Mouse (Mus musculus) midbrain, postnatal 0 days (tissue): ENCODE results near the gene Hoxa6. TPM values are rescaled to one million over a fixed set of nuclear protein-coding genes. Genes with fewer than 3 reads are reported as not detected.

Experiments
- ATAC-seq: fragments of 200-750 bp; cut with Nextera tagmentation; 2 replicates; pipeline ENCODE4 v1.8.0; 2017; ENCODE audit warnings: moderate number of reproducible peaks, mild to moderate bottlenecking, moderate TSS enrichment, moderate library complexity; ENCODE audit not compliant: low FRiP score
- DNase-seq: peaks from one replicate; pipeline ENCODE4 v3.0.0-alpha.2; 2015; ENCODE audit warnings: low spot score
- H3K27ac ChIP-seq: fragments of 300-500 bp; sonication (generic); 2 replicates; pipeline ENCODE4 v1.5.1; 2014; ENCODE audit warnings: low read depth, mild to moderate bottlenecking, low read length, mixed read lengths
- H3K27me3 ChIP-seq: fragments of 300-500 bp; sonication (generic); 2 replicates; pipeline ENCODE4 v1.6.1; 2014; ENCODE audit warnings: low read length, control low read depth, mixed read lengths; ENCODE audit not compliant: insufficient read depth
- H3K36me3 ChIP-seq: fragments of 300-500 bp; sonication (generic); 2 replicates; pipeline ENCODE4 v1.6.1; 2014; ENCODE audit warnings: low read length, control low read depth, mixed read lengths; ENCODE audit not compliant: insufficient read depth
- H3K4me1 ChIP-seq: fragments of 300-500 bp; sonication (generic); 2 replicates; pipeline ENCODE4 v1.6.1; 2014; ENCODE audit warnings: mild to moderate bottlenecking, control low read depth, antibody characterized with exemption, low read length, mixed read lengths; ENCODE audit not compliant: insufficient read depth
- H3K4me2 ChIP-seq: fragments of 300-500 bp; sonication (generic); 2 replicates; pipeline ENCODE4 v1.6.1; 2014; ENCODE audit warnings: low read depth, mild to moderate bottlenecking, low read length, mixed read lengths; ENCODE audit not compliant: poor library complexity, severe bottlenecking
- H3K4me3 ChIP-seq: fragments of 300-500 bp; sonication (generic); 2 replicates; pipeline ENCODE4 v1.5.1; 2014; ENCODE audit warnings: low read depth, mild to moderate bottlenecking, low read length, moderate library complexity
- H3K9ac ChIP-seq: fragments of 300-500 bp; sonication (generic); replicated peaks from 2 replicates; pipeline ENCODE4 v1.6.1; 2014; ENCODE audit warnings: mild to moderate bottlenecking, low read length, moderate library complexity, mixed read lengths; ENCODE audit not compliant: poor library complexity, severe bottlenecking
- H3K9me3 ChIP-seq: fragments of 300-500 bp; sonication (generic); 2 replicates; pipeline ENCODE4 v1.6.1; 2016; ENCODE audit warnings: low read length, control low read depth
- CTCF ChIP-seq: IDR thresholded peaks from 2 replicates; pipeline ENCODE4 v1.5.1; 2016; ENCODE audit warnings: antibody characterized with exemption, mild to moderate bottlenecking
- WGBS: fragments of 180-500 bp; shearing (Covaris S2); extraction: QIAGEN DNeasy Blood & Tissue Kit; methylation state at CpG from one replicate; pipeline ENCODE4 v1.1.7; 2014; 5-methylcytosine and 5-hydroxymethylcytosine counted together
- polyA plus RNA-seq: library from polyadenylated mRNA; unstranded; fragments of >200 nt; fragmentation: Nextera tagmentation; extraction: Ambion mirVana; gene quantifications from 2 replicates; pipeline ENCODE4 v1.2.1, GENCODE M21; 2015
- total RNA-seq: library from RNA; depleted of rRNA; stranded (reverse); fragments of >200 nt; gene quantifications from 2 replicates; pipeline ENCODE4 v1.2.3, GENCODE M21; 2014

Hoxa6 gene
- total and polyA plus RNA-seq, 2 experiments from 2014 or later = not detected

GRCm38 (mm10) chr6:52185222-52185621 is 23.3 kb downstream of the Hoxa6 start:
- H3K4me2 ChIP-seq = no peak overlapping the region
- H3K36me3 ChIP-seq = no peaks in the 10 kb centered on the region
- peaks cover 97% of the 10 kb centered on the region for H3K27me3 ChIP-seq
- H3K9me3 ChIP-seq = no peaks in the 10 kb centered on the region
- H3K4me1 ChIP-seq = no peaks in the 10 kb centered on the region
- no peak overlapping the region for H3K27ac ChIP-seq
- no peak overlapping the region for H3K9ac ChIP-seq
- ATAC-seq (no peak), DNase-seq (no peak)
- H3K4me3 ChIP-seq = no peak overlapping the region
- WGBS = 2% methylated on average over 19 of the region's 19 CpGs
- no peak for TF ChIP-seq CTCF

- Histone ChIP-seq H3K4me3 (no peak overlapping the region), H3K4me1 (no peaks in the 10 kb centered on the region), H3K27me3 (peaks cover 97% of the 10 kb centered on the region), H3K4me2 (no peak overlapping the region), H3K27ac (no peak overlapping the region), H3K9ac (no peak overlapping the region), H3K9me3 (no peaks in the 10 kb centered on the region), H3K36me3 (no peaks in the 10 kb centered on the region)
- DNase-seq (no peak), ATAC-seq (no peak)
- TF ChIP-seq CTCF = no peak
- 2% methylated on average over 6 of the region's 6 CpGs for WGBS
Measured at GRCm38 (mm10) chr6:52184668-52185067, 23.9 kb downstream of the Hoxa6 start.

GRCm38 (mm10) chr6:52183311-52184080 is 25.0 kb downstream of the Hoxa6 start:
- no peak for ATAC-seq
- peaks cover 97% of the 10 kb centered on the region for H3K27me3 ChIP-seq
- no peaks in the 10 kb centered on the region for H3K9me3 ChIP-seq
- no peaks in the 10 kb centered on the region for H3K4me1 ChIP-seq
- no peak overlapping the region for H3K9ac ChIP-seq
- no peak overlapping the region for H3K4me3 ChIP-seq
- no peaks in the 10 kb centered on the region for H3K36me3 ChIP-seq
- no peak overlapping the region for H3K27ac ChIP-seq
- no peak overlapping the region for H3K4me2 ChIP-seq
- 10% methylated on average over 10 of the region's 10 CpGs for WGBS
- no peak for DNase-seq
- TF ChIP-seq CTCF = no peak

GRCm38 (mm10) chr6:52182793-52183192 is 25.7 kb downstream of the Hoxa6 start:
- ATAC-seq (no peak), DNase-seq (no peak)
- Histone ChIP-seq H3K27me3 (peaks cover 97% of the 10 kb centered on the region), H3K4me1 (no peaks in the 10 kb centered on the region), H3K27ac (no peak overlapping the region), H3K4me2 (no peak overlapping the region), H3K9me3 (no peaks in the 10 kb centered on the region), H3K36me3 (no peaks in the 10 kb centered on the region), H3K9ac (no peak overlapping the region), H3K4me3 (no peak overlapping the region)
- WGBS = 11% methylated on average over 1 of the region's 1 CpGs
- TF ChIP-seq CTCF = no peak

GRCm38 (mm10) chr6:52182030-52182429 is 26.5 kb downstream of the Hoxa6 start:
- DNase-seq (no peak), ATAC-seq (no peak)
- 24% methylated on average over 2 of the region's 2 CpGs for WGBS
- Histone ChIP-seq H3K4me2 (no peak overlapping the region), H3K9me3 (no peaks in the 10 kb centered on the region), H3K27me3 (peaks cover 98% of the 10 kb centered on the region), H3K36me3 (no peaks in the 10 kb centered on the region), H3K27ac (no peak overlapping the region), H3K4me1 (no peaks in the 10 kb centered on the region), H3K4me3 (no peak overlapping the region), H3K9ac (no peak overlapping the region)
- TF ChIP-seq CTCF = no peak

GRCm38 (mm10) chr6:52180726-52181125 is 27.8 kb downstream of the Hoxa6 start:
- Histone ChIP-seq H3K36me3 (no peaks in the 10 kb centered on the region), H3K4me2 (no peak overlapping the region), H3K4me3 (no peak overlapping the region), H3K9ac (no peak overlapping the region), H3K4me1 (no peaks in the 10 kb centered on the region), H3K27ac (no peak overlapping the region), H3K9me3 (no peaks in the 10 kb centered on the region), H3K27me3 (peaks cover 95% of the 10 kb centered on the region)
- no peak for TF ChIP-seq CTCF
- 7% methylated on average over 3 of the region's 3 CpGs for WGBS
- no peak for ATAC-seq
- no peak for DNase-seq
